Mouse (Mus musculus): ENCODE results near the gene Gm13276. TPM values are rescaled to one million over a fixed set of nuclear protein-coding genes. Genes with fewer than 3 reads are reported as not detected.
"Not testable (repeated sequence)": the region's sequence is repeated elsewhere in the genome, so short reads cannot be mapped to it uniquely, and the experiment has no call there.

Gm13276 gene
- polyA plus RNA-seq, 1 experiment = 0.73 TPM

DNA sequence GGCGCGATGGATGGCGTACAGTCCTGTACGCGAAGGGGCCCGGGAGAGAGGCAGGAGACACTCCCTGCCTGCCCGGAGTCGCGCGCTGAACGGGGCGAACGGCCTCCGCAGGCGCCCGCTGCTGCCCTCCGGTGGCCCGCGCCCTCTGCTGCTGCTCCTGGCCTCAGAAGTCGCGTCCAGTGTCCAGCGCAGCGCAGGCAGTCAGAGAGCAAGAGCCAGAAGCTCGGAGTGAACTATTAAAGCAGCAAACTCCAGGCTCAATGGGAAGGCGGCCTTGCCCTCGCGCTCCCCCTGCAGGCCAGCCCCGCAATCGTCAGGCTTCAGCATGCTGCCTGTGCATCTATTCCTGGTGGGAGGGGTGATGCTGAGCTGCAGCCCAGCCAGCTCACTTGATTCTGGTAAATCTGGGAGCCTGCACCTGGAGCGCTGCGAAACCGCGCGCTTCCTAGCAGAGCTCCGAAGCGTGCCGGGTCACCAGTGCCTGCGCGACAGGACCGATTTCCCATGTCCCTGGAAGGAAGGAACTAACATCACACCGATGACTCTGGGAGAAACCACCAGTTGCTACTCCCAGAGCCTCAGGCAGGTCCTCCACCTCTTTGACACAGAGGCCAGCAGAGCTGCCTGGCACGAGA lies 22.0 kb upstream of the Gm13276 start:
- not testable (repeated sequence) for H3K4me2 ChIP-seq (ENCODE audit: low read depth); H3K4me3 ChIP-seq; H3K36me3 ChIP-seq (ENCODE audit: control insufficient read depth, insufficient read depth); H3K27me3 ChIP-seq (ENCODE audit: control insufficient read depth, insufficient read depth, insufficient read length); H3K79me2 ChIP-seq (ENCODE audit: control insufficient read depth, insufficient read depth); H3ac ChIP-seq (ENCODE audit: control insufficient read depth, insufficient read length)

- not testable (repeated sequence) for H3K4me3 ChIP-seq; H3K27me3 ChIP-seq (ENCODE audit: control insufficient read depth, insufficient read depth, insufficient read length); H3K79me2 ChIP-seq (ENCODE audit: control insufficient read depth, insufficient read depth); H3K4me2 ChIP-seq (ENCODE audit: low read depth); H3K36me3 ChIP-seq (ENCODE audit: control insufficient read depth, insufficient read depth); H3ac ChIP-seq (ENCODE audit: control insufficient read depth, insufficient read length)
Measured at GRCm38 (mm10) chr4:88773534-88773933, 12.0 kb upstream of the Gm13276 start, which contains the start of gene Gm13290. TSS of gene Gm13290 (plus strand) at chr4:88773834.

DNA sequence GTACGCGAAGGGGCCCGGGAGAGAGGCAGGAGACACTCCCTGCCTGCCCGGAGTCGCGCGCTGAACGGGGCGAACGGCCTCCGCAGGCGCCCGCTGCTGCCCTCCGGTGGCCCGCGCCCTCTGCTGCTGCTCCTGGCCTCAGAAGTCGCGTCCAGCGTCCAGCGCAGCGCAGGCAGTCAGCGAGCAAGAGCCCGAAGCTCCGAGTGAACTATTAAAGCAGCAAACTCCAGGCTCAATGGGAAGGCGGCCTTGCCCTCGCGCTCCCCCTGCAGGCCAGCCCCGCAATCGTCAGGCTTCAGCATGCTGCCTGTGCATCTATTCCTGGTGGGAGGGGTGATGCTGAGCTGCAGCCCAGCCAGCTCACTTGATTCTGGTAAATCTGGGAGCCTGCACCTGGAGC lies 8.9 kb upstream of the Gm13276 start, which contains the start of gene Gm13289:
TSS of gene Gm13289 (plus strand) at position 301 of the 400 bp plus-strand sequence.
- not testable (repeated sequence) for H3K27me3 ChIP-seq (ENCODE audit: control insufficient read depth, insufficient read depth, insufficient read length); H3K36me3 ChIP-seq (ENCODE audit: control insufficient read depth, insufficient read depth); H3K79me2 ChIP-seq (ENCODE audit: control insufficient read depth, insufficient read depth); H3K4me2 ChIP-seq (ENCODE audit: low read depth); H3ac ChIP-seq (ENCODE audit: control insufficient read depth, insufficient read length); H3K4me3 ChIP-seq

GRCm38 (mm10) chr4:88779550-88779949 lies 6.0 kb upstream of the Gm13276 start, which contains the start of gene Gm13272:
TSS of gene Gm13272 (plus strand) at chr4:88779850.
- not testable (repeated sequence) for H3K36me3 ChIP-seq (ENCODE audit: control insufficient read depth, insufficient read depth)

GRCm38 (mm10) chr4:88780320-88780719 lies 5.2 kb upstream of the Gm13276 start:
- not testable (repeated sequence) for H3ac ChIP-seq (ENCODE audit: control insufficient read depth, insufficient read length); H3K4me2 ChIP-seq (ENCODE audit: low read depth); H3K36me3 ChIP-seq (ENCODE audit: control insufficient read depth, insufficient read depth); H3K4me3 ChIP-seq; H3K79me2 ChIP-seq (ENCODE audit: control insufficient read depth, insufficient read depth); H3K27me3 ChIP-seq (ENCODE audit: control insufficient read depth, insufficient read depth, insufficient read length)

More at GRCm38 (mm10) chr4:88779550-88779949, 6.0 kb upstream of the Gm13276 start, which contains the start of gene Gm13272:
- not testable (repeated sequence) for H3K79me2 ChIP-seq (ENCODE audit: control insufficient read depth, insufficient read depth); H3K4me2 ChIP-seq (ENCODE audit: low read depth); H3ac ChIP-seq (ENCODE audit: control insufficient read depth, insufficient read length); H3K27me3 ChIP-seq (ENCODE audit: control insufficient read depth, insufficient read depth, insufficient read length); H3K4me3 ChIP-seq

GRCm38 (mm10) chr4:88781831-88782230 lies 3.7 kb upstream of the Gm13276 start, which contains the start of gene Ifnz:
TSS of gene Ifnz (plus strand) at chr4:88782131.
- not testable (repeated sequence) for H3K36me3 ChIP-seq (ENCODE audit: control insufficient read depth, insufficient read depth); H3K4me2 ChIP-seq (ENCODE audit: low read depth); H3K27me3 ChIP-seq (ENCODE audit: control insufficient read depth, insufficient read depth, insufficient read length); H3K4me3 ChIP-seq; H3K79me2 ChIP-seq (ENCODE audit: control insufficient read depth, insufficient read depth); H3ac ChIP-seq (ENCODE audit: control insufficient read depth, insufficient read length)

GRCm38 (mm10) chr4:88782335-88782734 lies 3.2 kb upstream of the Gm13276 start:
- not testable (repeated sequence) for H3K4me2 ChIP-seq (ENCODE audit: low read depth); H3K27me3 ChIP-seq (ENCODE audit: control insufficient read depth, insufficient read depth, insufficient read length); H3ac ChIP-seq (ENCODE audit: control insufficient read depth, insufficient read length); H3K36me3 ChIP-seq (ENCODE audit: control insufficient read depth, insufficient read depth); H3K79me2 ChIP-seq (ENCODE audit: control insufficient read depth, insufficient read depth); H3K4me3 ChIP-seq

DNA sequence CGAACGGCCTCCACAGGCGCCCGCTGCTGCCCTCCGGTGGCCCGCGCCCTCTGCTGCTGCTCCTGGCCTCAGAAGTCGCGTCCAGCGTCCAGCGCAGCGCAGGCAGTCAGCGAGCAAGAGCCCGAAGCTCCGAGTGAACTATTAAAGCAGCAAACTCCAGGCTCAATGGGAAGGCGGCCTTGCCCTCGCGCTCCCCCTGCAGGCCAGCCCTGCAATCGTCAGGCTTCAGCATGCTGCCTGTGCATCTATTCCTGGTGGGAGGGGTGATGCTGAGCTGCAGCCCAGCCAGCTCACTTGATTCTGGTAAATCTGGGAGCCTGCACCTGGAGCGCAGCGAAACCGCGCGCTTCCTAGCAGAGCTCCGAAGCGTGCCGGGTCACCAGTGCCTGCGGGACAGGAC lies 2.9 kb downstream of the Gm13276 start, which contains the start of gene Gm13277:
TSS of gene Gm13277 (plus strand) at position 231 of the 400 bp plus-strand sequence.
- H3K4me3 ChIP-seq; H3K4me2 ChIP-seq (ENCODE audit: low read depth); H3ac ChIP-seq (ENCODE audit: control insufficient read depth, insufficient read length); H3K36me3 ChIP-seq (ENCODE audit: control insufficient read depth, insufficient read depth); H3K27me3 ChIP-seq (ENCODE audit: control insufficient read depth, insufficient read depth, insufficient read length); H3K79me2 ChIP-seq (ENCODE audit: control insufficient read depth, insufficient read depth): not testable (repeated sequence)

GRCm38 (mm10) chr4:88791250-88791649 lies 5.7 kb downstream of the Gm13276 start, which contains the start of gene Gm13278:
TSS of gene Gm13278 (plus strand) at chr4:88791550.
- not testable (repeated sequence) for H3ac ChIP-seq (ENCODE audit: control insufficient read depth, insufficient read length); H3K79me2 ChIP-seq (ENCODE audit: control insufficient read depth, insufficient read depth); H3K36me3 ChIP-seq (ENCODE audit: control insufficient read depth, insufficient read depth); H3K4me2 ChIP-seq (ENCODE audit: low read depth); H3K4me3 ChIP-seq; H3K27me3 ChIP-seq (ENCODE audit: control insufficient read depth, insufficient read depth, insufficient read length)

DNA sequence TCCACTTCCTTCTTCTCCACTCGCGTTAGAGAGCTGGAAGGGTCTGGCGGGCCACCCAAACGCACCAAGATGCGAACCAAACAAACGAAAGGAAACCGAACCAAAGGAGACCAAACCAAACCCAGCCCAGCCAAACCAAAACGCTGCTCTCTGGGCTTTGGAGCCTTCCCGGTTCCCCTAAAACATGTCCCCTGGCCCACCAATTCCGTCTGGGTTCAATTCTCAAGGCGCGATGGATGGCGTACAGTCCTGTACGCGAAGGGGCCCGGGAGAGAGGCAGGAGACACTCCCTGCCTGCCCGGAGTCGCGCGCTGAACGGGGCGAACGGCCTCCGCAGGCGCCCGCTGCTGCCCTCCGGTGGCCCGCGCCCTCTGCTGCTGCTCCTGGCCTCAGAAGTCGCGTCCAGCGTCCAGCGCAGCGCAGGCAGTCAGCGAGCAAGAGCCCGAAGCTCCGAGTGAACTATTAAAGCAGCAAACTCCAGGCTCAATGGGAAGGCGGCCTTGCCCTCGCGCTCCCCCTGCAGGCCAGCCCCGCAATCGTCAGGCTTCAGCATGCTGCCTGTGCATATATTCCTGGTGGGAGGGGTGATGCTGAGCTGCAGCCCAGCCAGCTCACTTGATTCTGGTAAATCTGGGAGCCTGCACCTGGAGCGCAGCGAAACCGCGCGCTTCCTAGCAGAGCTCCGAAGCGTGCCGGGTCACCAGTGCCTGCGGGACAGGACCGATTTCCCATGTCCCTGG lies 8.6 kb downstream of the Gm13276 start, which contains the start of gene Gm13275:
TSS of gene Gm13275 (plus strand) at position 552 of the 740 bp plus-strand sequence.
- H3K4me3 ChIP-seq; H3K4me2 ChIP-seq (ENCODE audit: low read depth); H3K27me3 ChIP-seq (ENCODE audit: control insufficient read depth, insufficient read depth, insufficient read length); H3ac ChIP-seq (ENCODE audit: control insufficient read depth, insufficient read length); H3K79me2 ChIP-seq (ENCODE audit: control insufficient read depth, insufficient read depth); H3K36me3 ChIP-seq (ENCODE audit: control insufficient read depth, insufficient read depth): not testable (repeated sequence)

- not testable (repeated sequence) for H3K36me3 ChIP-seq (ENCODE audit: control insufficient read depth, insufficient read depth); H3ac ChIP-seq (ENCODE audit: control insufficient read depth, insufficient read length); H3K79me2 ChIP-seq (ENCODE audit: control insufficient read depth, insufficient read depth); H3K4me2 ChIP-seq (ENCODE audit: low read depth); H3K4me3 ChIP-seq; H3K27me3 ChIP-seq (ENCODE audit: control insufficient read depth, insufficient read depth, insufficient read length)
Measured at GRCm38 (mm10) chr4:88797097-88797496, 11.6 kb downstream of the Gm13276 start, which contains the start of gene Gm13279. TSS of gene Gm13279 (plus strand) at chr4:88797397.

DNA sequence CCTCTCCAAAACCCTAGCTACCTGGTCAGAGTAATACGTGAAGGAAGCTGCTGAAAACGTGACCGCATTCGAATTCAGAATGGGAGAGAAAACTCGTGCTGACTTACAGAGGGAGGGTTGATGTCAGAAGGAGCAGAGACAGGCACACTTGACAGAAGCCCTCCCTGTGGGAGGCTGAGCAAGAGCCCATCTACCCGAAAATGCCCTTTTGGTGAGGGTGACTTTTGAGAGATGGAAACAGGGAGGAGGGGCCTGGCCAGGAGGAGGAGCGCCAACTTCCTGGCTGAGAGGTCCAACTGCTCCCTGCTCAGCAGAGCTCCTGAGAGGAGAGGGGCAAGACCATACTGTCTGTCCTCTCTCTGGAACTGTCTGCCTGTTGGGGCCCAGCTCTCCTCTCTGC lies 13.9 kb downstream of the Gm13276 start, which contains the start of gene Gm13285:
TSS of gene Gm13285 (plus strand) at position 301 of the 400 bp plus-strand sequence.
- H3K27me3 ChIP-seq (ENCODE audit: control insufficient read depth, insufficient read depth, insufficient read length); H3ac ChIP-seq (ENCODE audit: control insufficient read depth, insufficient read length); H3K4me2 ChIP-seq (ENCODE audit: low read depth); H3K36me3 ChIP-seq (ENCODE audit: control insufficient read depth, insufficient read depth); H3K79me2 ChIP-seq (ENCODE audit: control insufficient read depth, insufficient read depth); H3K4me3 ChIP-seq: not testable (repeated sequence)

All from myocyte (in vitro differentiated cells).